Mouse (Mus musculus): Measurements from ENCODE around the gene B3gntl1. TPM values are rescaled to one million over a fixed set of nuclear protein-coding genes. Genes with fewer than 3 reads are reported as not detected.

B3gntl1 gene
- polyA plus RNA-seq (2014; fragmentation: Illumina TruSeq; extraction: RNeasy Lipid Tissue Mini Kit (QIAGEN cat#74804); ENCODE audit: low read depth, low replicate concordance): 10.7 TPM

GRCm38 (mm10) chr11:121672990-121673572 is at the start of gene B3gntl1:
Gene B3gntl1, minus strand, starts transcription at chr11:121673153.

GRCm38 (mm10) chr11:121701244-121701643 is 28.3 kb upstream of the B3gntl1 start, which contains the start of gene Metrnl:
Gene Metrnl, plus strand, starts transcription at chr11:121701544.

Other genes with a start within 250 kb of the B3gntl1 start
- gene Fn3k, start 238.2 kb downstream of the B3gntl1 start, polyA plus RNA-seq (2014; fragmentation: Illumina TruSeq; extraction: RNeasy Lipid Tissue Mini Kit (QIAGEN cat#74804); ENCODE audit: low read depth, low replicate concordance): 3.0 TPM
- gene Tbcd, start 221.2 kb downstream of the B3gntl1 start, polyA plus RNA-seq (2014; fragmentation: Illumina TruSeq; extraction: RNeasy Lipid Tissue Mini Kit (QIAGEN cat#74804); ENCODE audit: low read depth, low replicate concordance): 49.8 TPM
- gene Zfp750, start 153.8 kb downstream of the B3gntl1 start, polyA plus RNA-seq (2014; fragmentation: Illumina TruSeq; extraction: RNeasy Lipid Tissue Mini Kit (QIAGEN cat#74804); ENCODE audit: low read depth, low replicate concordance): 13.6 TPM
- 37.3 TPM for gene Metrnl, start 28.4 kb upstream of the B3gntl1 start, polyA plus RNA-seq (2014; fragmentation: Illumina TruSeq; extraction: RNeasy Lipid Tissue Mini Kit (QIAGEN cat#74804); ENCODE audit: low read depth, low replicate concordance)
- 0.78 TPM for gene Ptchd3, start 157.1 kb upstream of the B3gntl1 start, polyA plus RNA-seq (2014; fragmentation: Illumina TruSeq; extraction: RNeasy Lipid Tissue Mini Kit (QIAGEN cat#74804); ENCODE audit: low read depth, low replicate concordance)